In the genomic region with DNA sequence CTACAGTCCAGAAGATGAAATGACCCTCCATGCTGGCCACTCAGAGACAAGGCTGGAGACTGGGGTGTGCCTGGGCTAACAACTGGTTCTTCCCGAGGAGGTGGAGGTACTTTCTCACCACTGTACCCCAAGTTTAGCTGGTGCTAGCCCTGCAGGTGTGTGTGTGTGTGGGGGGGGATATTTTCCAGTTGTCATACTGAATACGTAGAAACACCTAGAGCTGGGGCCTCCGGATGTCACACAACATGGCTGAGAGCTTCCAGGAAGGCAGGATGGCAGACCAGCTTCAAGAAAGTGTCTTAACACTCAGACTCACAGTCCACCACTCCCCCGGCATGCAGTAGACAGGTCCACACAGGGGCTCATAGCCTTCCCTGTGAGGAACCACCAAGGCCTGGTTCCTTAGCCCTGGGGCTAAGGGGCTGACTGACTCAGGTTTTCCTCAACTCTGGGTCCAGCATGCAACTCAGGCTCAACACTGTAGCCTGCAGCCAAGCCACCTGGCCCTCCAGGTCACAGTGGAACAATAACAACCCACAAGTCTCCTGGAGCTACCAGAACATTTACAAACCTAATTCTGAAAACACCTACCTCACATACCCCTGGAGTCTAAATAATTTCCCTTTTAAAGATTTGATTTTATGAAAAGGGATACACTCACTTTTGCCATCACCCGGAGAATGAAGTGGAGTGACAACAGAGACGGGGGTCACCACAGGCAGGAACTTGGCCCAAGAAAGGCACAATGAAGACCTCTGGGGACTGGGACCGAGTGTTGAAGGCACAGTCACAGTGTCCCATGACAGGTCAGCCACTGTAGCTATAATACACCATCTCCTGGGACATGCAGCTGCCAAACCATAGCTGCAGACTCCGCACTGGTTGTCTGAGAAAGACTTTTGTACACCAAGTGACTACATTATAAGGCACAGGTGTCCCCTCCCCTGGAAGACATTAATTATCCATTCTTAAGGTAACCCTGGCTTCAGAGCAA, we compare ENCODE assay signal across 9 mouse cellular contexts. TPM values are rescaled to one million over a fixed set of nuclear protein-coding genes. Genes with fewer than 3 reads are reported as not detected.
DNase-seq lines count a peak whose midpoint lies in the region; ATAC-seq and TF ChIP-seq lines count a peak whose summit lies in the region.
"Had no signal": no experiment of that assay in that cellular context is flagged by ENCODE, and none has a peak within 500 bp of the region (broad histone marks: within the 10 kb centered on the region; RNA-seq: fewer than 3 reads in every experiment).

No protein-coding gene starts in this region.

- H3K36me3 ChIP-seq in kidney, adult 2 months (ENCODE audit: control insufficient read depth, insufficient read depth, low read length): no peaks in the 10 kb centered on the region
- H3K36me3 ChIP-seq in neural tube, embryonic 15.5 days: peaks cover 4% of the 10 kb centered on the region; the same call in 1 of the 2 replicates
- H3K36me3 ChIP-seq: neural tube, embryonic 12.5 days had no signal

- peak overlapping the region; percentile 85 for H3K27ac ChIP-seq in kidney, adult 2 months (ENCODE audit: insufficient read depth, low read depth, low read length)
- H3K27ac ChIP-seq in bone marrow, adult 2 months (ENCODE audit: control insufficient read depth, insufficient read depth, low read depth, low read length, poor library complexity): peak overlapping the region; percentile 89
- peak overlapping the region; percentile 34; the same call in 1 of the 2 replicates for H3K27ac ChIP-seq in neural tube, embryonic 15.5 days (replicated peaks)
- H3K27ac ChIP-seq: neural tube, embryonic 12.5 days had no signal

- no peak overlapping the region for H3K9ac ChIP-seq in neural tube, embryonic 15.5 days (replicated peaks)
- H3K9ac ChIP-seq: neural tube, embryonic 12.5 days had no signal

- no peaks in the 10 kb centered on the region for H3K27me3 ChIP-seq in kidney, adult 2 months (replicated peaks; ENCODE audit: control insufficient read depth, insufficient read depth, low read length)
- no peaks in the 10 kb centered on the region for H3K27me3 ChIP-seq in neural tube, embryonic 15.5 days (replicated peaks)
- H3K27me3 ChIP-seq: neural tube, embryonic 12.5 days had no signal

- H3K4me2 ChIP-seq in neural tube, embryonic 15.5 days: no peak overlapping the region
- H3K4me2 ChIP-seq: neural tube, embryonic 12.5 days had no signal

- TF ChIP-seq CTCF in kidney, adult 2 months (conservative IDR thresholded peaks at IDR 0.05; ENCODE audit: insufficient read depth, insufficient read length, low read depth, low read length): no peak
- no peak for TF ChIP-seq CTCF in bone marrow, adult 2 months (IDR thresholded peaks at IDR 0.05; ENCODE audit: control insufficient read depth, insufficient read depth, low read length)

- WGBS in kidney, adult 2 months: 74% methylated on average over 8 of the region's 8 CpGs
- 59% methylated on average over 8 of the region's 8 CpGs for WGBS in bone marrow, adult 2 months
- 90% methylated on average over 8 of the region's 8 CpGs for WGBS in neural tube, embryonic 15.5 days

- H3K9me3 ChIP-seq in neural tube, embryonic 15.5 days (replicated peaks): no peaks in the 10 kb centered on the region
- H3K9me3 ChIP-seq: neural tube, embryonic 12.5 days had no signal

- no peak for ATAC-seq in neural tube, embryonic 15.5 days (ENCODE audit: low FRiP score)

- TF ChIP-seq POLR2A in kidney, adult 2 months (IDR thresholded peaks at IDR 0.05; ENCODE audit: low read depth, low read length): no peak
- no peak for TF ChIP-seq POLR2A in bone marrow, adult 2 months (IDR thresholded peaks at IDR 0.05; ENCODE audit: borderline replicate concordance, control insufficient read depth, low read depth, low read length)

- no peak for DNase-seq in kidney, adult 2 months
- no peak for DNase-seq in kidney, adult 11 months
- peak; percentile 88 for DNase-seq in CD4-positive, CD25-positive, alpha-beta regulatory T cell, adult 2 months (ENCODE audit: low read depth, low spot score)
- no peak for DNase-seq in embryo, embryonic 10.5 days (ENCODE audit: low spot score)
- no peak for DNase-seq in layer of hippocampus, adult 9-11 months

- peaks cover 40% of the 10 kb centered on the region for H3K4me1 ChIP-seq in kidney, adult 2 months (ENCODE audit: control insufficient read depth, insufficient read depth, low read length)
- peaks cover 3% of the 10 kb centered on the region for H3K4me1 ChIP-seq in bone marrow, adult 2 months (ENCODE audit: control insufficient read depth, insufficient read depth, low read length)
- peaks cover 22% of the 10 kb centered on the region for H3K4me1 ChIP-seq in neural tube, embryonic 15.5 days
- H3K4me1 ChIP-seq: neural tube, embryonic 12.5 days had no signal

- no peak overlapping the region for H3K4me3 ChIP-seq in kidney, adult 2 months (ENCODE audit: insufficient read depth, low read depth, low read length)
- no peak overlapping the region for H3K4me3 ChIP-seq in bone marrow, adult 2 months (replicated peaks; ENCODE audit: control insufficient read depth, low read depth, low read length)
- H3K4me3 ChIP-seq in neural tube, embryonic 15.5 days (replicated peaks): no peak overlapping the region
- H3K4me3 ChIP-seq: erythroblast, embryonic 14.5 days; neural tube, embryonic 12.5 days had no signal

RNA-seq across cellular contexts. Expression of a gene that starts 53.3 kb away (rescaled TPM):
- 460 and 530 TPM in 2 replicates for polyA plus RNA-seq in kidney, adult 2 months (2012; rRNA removed)
- polyA plus RNA-seq in bone marrow, adult 2 months (2011; ENCODE audit: insufficient read depth, insufficient read length, low replicate concordance, missing spikeins): 15.4 and 21.4 TPM in 2 replicates
- polyA plus RNA-seq in neural tube, embryonic 15.5 days (2015; fragmentation: Nextera tagmentation; extraction: Ambion mirVana): 77.4 and 77.6 TPM in 2 replicates

RNA-seq across cellular contexts. Expression of a gene that starts 54.5 kb away (rescaled TPM):
- polyA plus RNA-seq in kidney, adult 2 months (2012; rRNA removed): 45.0 and 57.5 TPM in 2 replicates
- 19.5 and 31.8 TPM in 2 replicates for polyA plus RNA-seq in bone marrow, adult 2 months (2011; ENCODE audit: insufficient read depth, insufficient read length, low replicate concordance, missing spikeins)
- 23.1 and 28.4 TPM in 2 replicates for polyA plus RNA-seq in neural tube, embryonic 15.5 days (2015; fragmentation: Nextera tagmentation; extraction: Ambion mirVana)

Comparison
In these comparisons a context has a peak if more than half of its experiments do, and no peak if none do; other contexts are left out.
1. H3K27ac ChIP-seq: peak in every context shown above with its lines; median percentile 89 in bone marrow, adult 2 months; 85 in kidney, adult 2 months; 34 in neural tube, embryonic 15.5 days.